ENCODE assay signal across 11 mouse cellular contexts in genomic region chr16:76765536-76765935, GRCm38 (mm10).
DNase-seq lines count a peak whose midpoint lies in the region; ATAC-seq and TF ChIP-seq lines count a peak whose summit lies in the region.
"Had no signal": no experiment of that assay in that cellular context is flagged by ENCODE, and none has a peak within 500 bp of the region (broad histone marks: within the 10 kb centered on the region; RNA-seq: fewer than 3 reads in every experiment).

No protein-coding gene starts in this region.

- H3K27me3 ChIP-seq in lung, embryonic 14.5 days (ENCODE audit: insufficient read depth, low read length), result no peaks in the 10 kb centered on the region
- H3K27me3 ChIP-seq in limb, embryonic 10.5 days (ENCODE audit: low read depth, poor library complexity, severe bottlenecking), result no peaks in the 10 kb centered on the region

- no peaks in the 10 kb centered on the region for H3K36me3 ChIP-seq in lung, embryonic 14.5 days (ENCODE audit: insufficient read depth)
- H3K36me3 ChIP-seq in limb, embryonic 10.5 days, result no peaks in the 10 kb centered on the region
- H3K36me3 ChIP-seq: forebrain, embryonic 10.5 days had no signal

- H3K4me3 ChIP-seq in lung, embryonic 14.5 days (ENCODE audit: low read depth, low read length), result no peak overlapping the region
- H3K4me3 ChIP-seq in lung, adult 2 months (replicated peaks; ENCODE audit: extremely low read depth, low read depth, low read length), result no peak overlapping the region
- peak overlapping the region; percentile 10; the same call in 1 of the 2 replicates for H3K4me3 ChIP-seq in limb, embryonic 10.5 days
- H3K4me3 ChIP-seq: forebrain, embryonic 10.5 days had no signal

- no peaks in the 10 kb centered on the region for H3K9me3 ChIP-seq in lung, embryonic 14.5 days (ENCODE audit: low read depth, low read length)
- H3K9me3 ChIP-seq in limb, embryonic 10.5 days (replicated peaks), result no peaks in the 10 kb centered on the region
- H3K9me3 ChIP-seq: forebrain, embryonic 10.5 days had no signal

- no peak for ATAC-seq in lung, embryonic 14.5 days (ENCODE audit: insufficient read depth)
- ATAC-seq in frontal cortex, adult (ENCODE audit: low TSS enrichment), result no peak
- ATAC-seq: hindbrain, postnatal 0 days had no signal

- no peak overlapping the region for H3K27ac ChIP-seq in lung, embryonic 14.5 days (ENCODE audit: low read depth)
- no peak overlapping the region for H3K27ac ChIP-seq in limb, embryonic 10.5 days
- H3K27ac ChIP-seq: forebrain, embryonic 10.5 days; hindbrain, postnatal 0 days had no signal

- 14% methylated on average over 7 of the region's 7 CpGs for WGBS in lung, embryonic 14.5 days
- WGBS in lung, adult 2 months, result 46% methylated on average over 7 of the region's 7 CpGs
- WGBS in limb, embryonic 10.5 days, result 8% methylated on average over 7 of the region's 7 CpGs

- DNase-seq in lung, embryonic 14.5 days, result no peak
- DNase-seq in lung, adult 2 months, result no peak
- DNase-seq in T-cell, adult 2 months (ENCODE audit: low spot score), result peak; percentile 9
- DNase-seq in embryo, embryonic 10.5 days (ENCODE audit: low spot score), result peak; percentile 71
- no peak for DNase-seq in limb, embryonic 10.5 days (ENCODE audit: low spot score)
- no peak for DNase-seq in retina, embryonic 14.5 days (ENCODE audit: low spot score)
- DNase-seq: cerebellum, postnatal 25 days; gastrocnemius, postnatal 10 days had no signal

- TF ChIP-seq CTCF in lung, embryonic 14.5 days (IDR thresholded peaks at IDR 0.05; ENCODE audit: low read depth), result no peak
- TF ChIP-seq CTCF in lung, adult 2 months (IDR thresholded peaks at IDR 0.05; ENCODE audit: insufficient read depth, low read length), result no peak

- no peak for TF ChIP-seq POLR2A in lung, adult 2 months (IDR thresholded peaks at IDR 0.05; ENCODE audit: borderline replicate concordance, extremely low read depth, low read depth, low read length)

- no peak overlapping the region for H3K9ac ChIP-seq in lung, embryonic 14.5 days

- H3K4me1 ChIP-seq in lung, embryonic 14.5 days (ENCODE audit: insufficient read depth), result peaks cover 4% of the 10 kb centered on the region
- H3K4me1 ChIP-seq in lung, adult 2 months (ENCODE audit: control insufficient read depth, insufficient read depth, low read length), result peaks cover 6% of the 10 kb centered on the region
- peaks cover 33% of the 10 kb centered on the region for H3K4me1 ChIP-seq in limb, embryonic 10.5 days

- 0 out of 2 replicates have a peak overlapping the region, but pooled peaks have one; percentile 16 for H3K4me2 ChIP-seq in lung, embryonic 14.5 days

Comparison
In these comparisons a context has a peak if more than half of its experiments do, and no peak if none do; other contexts are left out.
1. DNase-seq: peak in T-cell, adult 2 months (single experiment) and embryo, embryonic 10.5 days (single experiment); none in lung, embryonic 14.5 days (single experiment), lung, adult 2 months (single experiment), limb, embryonic 10.5 days (single experiment) and retina, embryonic 14.5 days (single experiment).